Mouse (Mus musculus) urinary bladder, postnatal 4 days (tissue): Measurements from ENCODE around the gene Slc7a5.

Source experiments
- DNase-seq, 2 experiments: peaks; one replicate each; pipeline ENCODE4 v3.0.0; 2021 to 2022; ENCODE audit warnings: low spot score in 2 of 2

The Slc7a5 gene

GRCm38 (mm10) chr8:121935341-121936294 lies 28.1 kb upstream of the Slc7a5 start:
- DNase-seq = peak in 1 of 2 experiments; percentile 59

- DNase-seq = no peak
Observed at GRCm38 (mm10) chr8:121934923-121935322, 27.4 kb upstream of the Slc7a5 start.

GRCm38 (mm10) chr8:121934506-121934905 lies 27.0 kb upstream of the Slc7a5 start:
- no peak for DNase-seq

- DNase-seq = no peak
Observed at GRCm38 (mm10) chr8:121932668-121933520, 25.4 kb upstream of the Slc7a5 start.

- DNase-seq = no peak
Observed at GRCm38 (mm10) chr8:121932026-121932667, 24.7 kb upstream of the Slc7a5 start.

- DNase-seq = no peak
Observed at GRCm38 (mm10) chr8:121931571-121931970, 24.1 kb upstream of the Slc7a5 start.

GRCm38 (mm10) chr8:121930047-121930446 lies 22.6 kb upstream of the Slc7a5 start:
- no peak for DNase-seq

GRCm38 (mm10) chr8:121927316-121927715 lies 19.8 kb upstream of the Slc7a5 start:
- DNase-seq = no peak

- no peak for DNase-seq
Observed at GRCm38 (mm10) chr8:121926266-121926665, 18.8 kb upstream of the Slc7a5 start.

GRCm38 (mm10) chr8:121925624-121926023 lies 18.1 kb upstream of the Slc7a5 start:
- peak; percentile 63 to 77 for DNase-seq

- no peak for DNase-seq
Observed at GRCm38 (mm10) chr8:121924681-121925080, 17.2 kb upstream of the Slc7a5 start.

GRCm38 (mm10) chr8:121922101-121922500 lies 14.6 kb upstream of the Slc7a5 start:
- DNase-seq = peak in 1 of 2 experiments; percentile 72

- no peak for DNase-seq
Observed at GRCm38 (mm10) chr8:121921582-121921981, 14.1 kb upstream of the Slc7a5 start.

- no peak for DNase-seq
Observed at GRCm38 (mm10) chr8:121919731-121920130, 12.2 kb upstream of the Slc7a5 start.

- DNase-seq = no peak
Observed at GRCm38 (mm10) chr8:121919158-121919557, 11.7 kb upstream of the Slc7a5 start.

- DNase-seq = no peak
Observed at GRCm38 (mm10) chr8:121913378-121913777, 5.9 kb upstream of the Slc7a5 start.

GRCm38 (mm10) chr8:121912831-121913230 lies 5.3 kb upstream of the Slc7a5 start:
- DNase-seq = no peak

GRCm38 (mm10) chr8:121911987-121912386 lies 4.5 kb upstream of the Slc7a5 start:
- DNase-seq = no peak

- no peak for DNase-seq
Observed at GRCm38 (mm10) chr8:121911400-121911799, 3.9 kb upstream of the Slc7a5 start.

- peak; percentile 59 to 78 for DNase-seq
Observed at GRCm38 (mm10) chr8:121909663-121910062, 2.2 kb upstream of the Slc7a5 start.

- DNase-seq = no peak
Observed at GRCm38 (mm10) chr8:121909148-121909541, 1.7 kb upstream of the Slc7a5 start.
